Mouse (Mus musculus) hindbrain, postnatal 0 days (tissue): ENCODE measurements at regions not wholly inside any gene's neighbourhood (a gene's known extent, or its start where the extent isn't known, plus 50 kb on each side); places are given as distances from the start of the nearest gene placed in this dataset.

ENCODE experiments used
- ATAC-seq: fragments of 200-750 bp; cut with Nextera tagmentation; 2 replicates; pipeline ENCODE4 v1.8.0; 2017; ENCODE audit warnings: mild to moderate bottlenecking, moderate TSS enrichment, moderate library complexity
- DNase-seq: peaks from one replicate; pipeline ENCODE4 v3.0.0-alpha.2; 2015; ENCODE audit warnings: low spot score
- H3K27ac ChIP-seq: fragments of 300-500 bp; sonication (generic); 2 replicates; pipeline ENCODE4 v1.5.1; 2014; ENCODE audit warnings: mild to moderate bottlenecking
- H3K27me3 ChIP-seq: fragments of 300-500 bp; sonication (generic); 2 replicates; pipeline ENCODE4 v1.6.1; 2014; ENCODE audit warnings: low read length, mixed read lengths; ENCODE audit not compliant: insufficient read depth
- H3K36me3 ChIP-seq: fragments of 300-500 bp; sonication (generic); 2 replicates; pipeline ENCODE4 v1.6.1; 2014; ENCODE audit warnings: low read length, mixed read lengths; ENCODE audit not compliant: insufficient read depth
- H3K4me1 ChIP-seq: fragments of 300-500 bp; sonication (generic); 2 replicates; pipeline ENCODE4 v1.6.1; 2014; ENCODE audit warnings: antibody characterized with exemption, low read length, mixed read lengths; ENCODE audit not compliant: insufficient read depth
- H3K4me2 ChIP-seq: fragments of 300-500 bp; sonication (generic); 2 replicates; pipeline ENCODE4 v1.6.1; 2014; ENCODE audit warnings: low read depth, mild to moderate bottlenecking, low read length, moderate library complexity, mixed read lengths
- H3K4me3 ChIP-seq: fragments of 300-500 bp; sonication (generic); 2 replicates; pipeline ENCODE4 v1.5.1; 2014; ENCODE audit warnings: low read length
- H3K9ac ChIP-seq: fragments of 300-500 bp; sonication (generic); replicated peaks from 2 replicates; pipeline ENCODE4 v1.6.1; 2014; ENCODE audit warnings: mild to moderate bottlenecking, low read length, moderate library complexity, mixed read lengths
- H3K9me3 ChIP-seq: fragments of 300-500 bp; sonication (generic); 2 replicates; pipeline ENCODE4 v1.6.1; 2016; ENCODE audit warnings: low read length, mixed read lengths
- CTCF ChIP-seq: IDR thresholded peaks from 2 replicates; pipeline ENCODE4 v1.5.1; 2016; ENCODE audit warnings: antibody characterized with exemption, control low read depth, low read depth
- WGBS: fragments of 180-500 bp; shearing (Covaris S2); extraction: QIAGEN DNeasy Blood & Tissue Kit; methylation state at CpG from one replicate; pipeline ENCODE4 v1.1.7; 2014; 5-methylcytosine and 5-hydroxymethylcytosine counted together

DNA sequence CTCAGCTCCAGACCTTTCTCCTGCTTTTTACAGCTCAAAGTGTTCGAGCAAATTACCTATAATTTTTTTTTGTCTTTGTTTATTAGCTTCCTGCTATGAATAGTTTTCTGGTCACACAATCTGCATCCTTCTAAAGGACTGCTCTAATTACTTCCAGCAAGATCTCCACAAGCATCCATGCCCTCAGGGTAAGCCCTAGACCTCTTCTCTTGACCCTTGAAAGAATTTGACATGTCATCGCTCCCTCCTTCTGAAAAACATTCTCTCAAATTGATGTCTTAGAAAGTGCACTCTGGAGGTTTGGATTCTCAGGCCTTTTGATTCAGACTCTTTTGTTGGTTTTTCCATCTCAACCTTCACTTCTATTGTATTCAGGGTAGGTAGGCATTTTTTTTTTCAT, 148.7 kb downstream of the Gja1 start:
- 74% methylated on average over 2 of the region's 2 CpGs for WGBS
- Histone ChIP-seq H3K9ac (no peak overlapping the region), H3K4me2 (no peak overlapping the region), H3K4me3 (no peak overlapping the region), H3K27ac (no peak overlapping the region), H3K4me1 (no peaks in the 10 kb centered on the region), H3K9me3 (0 out of 2 replicates have a peak, but pooled peaks cover 3% of the 10 kb centered on the region), H3K27me3 (no peaks in the 10 kb centered on the region), H3K36me3 (no peaks in the 10 kb centered on the region)
- no peak for TF ChIP-seq CTCF
- no peak for DNase-seq
- no peak for ATAC-seq

- no peak overlapping the region for H3K4me2 ChIP-seq
- DNase-seq: no peak
- no peak overlapping the region for H3K9ac ChIP-seq
- WGBS: 52% methylated on average over 4 of the region's 4 CpGs
- H3K36me3 ChIP-seq: no peaks in the 10 kb centered on the region
- TF ChIP-seq CTCF: no peak
- no peaks in the 10 kb centered on the region for H3K4me1 ChIP-seq
- no peaks in the 10 kb centered on the region for H3K9me3 ChIP-seq
- no peak overlapping the region for H3K27ac ChIP-seq
- ATAC-seq: no peak
- no peak overlapping the region for H3K4me3 ChIP-seq
- no peaks in the 10 kb centered on the region for H3K27me3 ChIP-seq
These were observed 160.0 kb downstream of the Gja1 start for GRCm38 (mm10) chr10:56537091-56537490.

DNA sequence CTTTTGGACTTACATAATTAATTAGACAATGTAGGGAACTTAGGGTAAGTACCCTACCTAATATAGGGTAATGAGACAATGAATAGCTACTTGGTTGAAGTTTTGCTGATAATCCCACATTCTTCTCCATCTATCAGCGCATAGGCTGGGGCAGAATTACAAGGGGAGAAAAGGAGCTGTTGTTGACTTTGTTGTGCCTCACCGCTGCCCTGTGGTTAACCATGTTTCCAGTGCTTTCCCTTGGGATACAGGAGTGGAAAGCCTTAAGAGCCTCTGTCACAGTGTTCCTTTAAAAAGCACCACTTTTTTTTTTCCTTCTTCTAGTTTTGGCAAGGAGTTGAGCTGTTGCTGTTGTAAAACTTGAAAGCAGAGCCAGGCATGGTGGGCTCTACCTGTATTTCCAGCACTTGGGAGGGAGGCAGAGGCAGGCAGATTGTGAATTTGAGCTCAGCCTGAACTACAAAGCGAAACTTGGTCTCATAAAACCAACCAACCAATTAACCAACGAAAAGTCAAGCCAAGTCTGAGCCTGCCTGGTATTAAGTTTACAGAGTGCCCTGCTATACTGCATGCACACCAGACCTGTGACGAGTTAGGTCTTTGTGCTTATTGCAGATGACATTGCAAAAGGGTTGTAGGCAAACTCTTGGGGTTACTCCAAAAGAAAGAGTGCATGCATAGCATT, 162.8 kb downstream of the Gja1 start:
- H3K27me3 ChIP-seq: no peaks in the 10 kb centered on the region
- H3K4me3 ChIP-seq: no peak overlapping the region
- no peaks in the 10 kb centered on the region for H3K9me3 ChIP-seq
- no peak overlapping the region for H3K9ac ChIP-seq
- no peak for DNase-seq
- 91% methylated on average over 5 of the region's 5 CpGs for WGBS
- no peak overlapping the region for H3K27ac ChIP-seq
- no peaks in the 10 kb centered on the region for H3K36me3 ChIP-seq
- no peaks in the 10 kb centered on the region for H3K4me1 ChIP-seq
- TF ChIP-seq CTCF: no peak
- no peak for ATAC-seq
- H3K4me2 ChIP-seq: no peak overlapping the region

DNA sequence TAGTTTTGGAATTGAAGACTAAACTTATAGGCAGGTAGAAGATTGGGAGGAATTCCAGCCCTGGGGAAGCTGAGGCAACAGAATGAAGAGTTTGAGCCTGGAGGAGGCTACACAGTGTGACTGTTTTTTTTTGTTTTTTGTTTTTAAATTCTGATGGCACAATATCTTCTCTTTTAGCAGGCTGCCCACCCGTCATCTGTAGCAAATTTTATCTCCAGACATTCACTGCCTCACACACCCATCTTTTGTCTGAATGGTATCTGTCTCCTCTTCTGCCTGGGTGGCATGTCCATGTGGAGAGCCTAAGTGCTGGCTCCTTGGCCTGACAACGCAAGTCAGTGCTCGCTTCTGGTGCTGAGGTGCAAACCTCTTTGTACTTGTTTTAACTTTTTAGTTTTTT, 165.0 kb downstream of the Gja1 start:
- no peak overlapping the region for H3K27ac ChIP-seq
- no peaks in the 10 kb centered on the region for H3K9me3 ChIP-seq
- no peak overlapping the region for H3K4me3 ChIP-seq
- H3K36me3 ChIP-seq: no peaks in the 10 kb centered on the region
- DNase-seq (no peak), ATAC-seq (no peak)
- no peaks in the 10 kb centered on the region for H3K4me1 ChIP-seq
- H3K27me3 ChIP-seq: no peaks in the 10 kb centered on the region
- no peak for TF ChIP-seq CTCF
- WGBS: 76% methylated on average over 3 of the region's 3 CpGs
- H3K9ac ChIP-seq: no peak overlapping the region
- no peak overlapping the region for H3K4me2 ChIP-seq

DNA sequence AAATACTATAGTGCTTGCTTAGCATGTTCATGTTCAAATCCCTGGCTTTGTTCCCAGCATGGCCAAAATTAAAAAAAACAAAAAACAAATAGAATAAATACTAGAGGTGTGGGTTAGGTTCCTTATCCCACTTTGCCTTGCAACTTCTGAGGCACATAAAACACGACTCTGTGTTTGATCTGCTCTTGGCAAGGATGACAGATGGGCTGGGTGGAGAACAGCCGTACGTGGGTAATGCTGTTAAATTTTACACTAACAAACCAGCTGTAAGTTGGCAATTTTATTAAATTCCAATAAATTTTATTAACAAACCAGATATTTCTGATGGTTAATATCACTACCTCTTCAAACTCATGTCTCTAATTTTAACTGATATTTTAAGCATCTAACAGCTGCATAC, 168.9 kb downstream of the Gja1 start:
- no peaks in the 10 kb centered on the region for H3K27me3 ChIP-seq
- 68% methylated on average over 3 of the region's 3 CpGs for WGBS
- no peaks in the 10 kb centered on the region for H3K9me3 ChIP-seq
- ATAC-seq (no peak), DNase-seq (no peak)
- H3K4me1 ChIP-seq: no peaks in the 10 kb centered on the region
- H3K36me3 ChIP-seq: no peaks in the 10 kb centered on the region
- H3K4me2 ChIP-seq: no peak overlapping the region
- H3K9ac ChIP-seq: no peak overlapping the region
- H3K27ac ChIP-seq: no peak overlapping the region
- TF ChIP-seq CTCF: no peak
- H3K4me3 ChIP-seq: no peak overlapping the region

- DNase-seq (no peak), ATAC-seq (no peak)
- H3K27me3 ChIP-seq: no peaks in the 10 kb centered on the region
- TF ChIP-seq CTCF: no peak
- no peak overlapping the region for H3K4me2 ChIP-seq
- 77% methylated on average over 2 of the region's 2 CpGs for WGBS
- H3K4me1 ChIP-seq: no peaks in the 10 kb centered on the region
- no peak overlapping the region for H3K4me3 ChIP-seq
- H3K27ac ChIP-seq: no peak overlapping the region
- no peak overlapping the region for H3K9ac ChIP-seq
- no peaks in the 10 kb centered on the region for H3K9me3 ChIP-seq
- no peaks in the 10 kb centered on the region for H3K36me3 ChIP-seq
These were observed 169.7 kb downstream of the Gja1 start for GRCm38 (mm10) chr10:56546824-56547223.

GRCm38 (mm10) chr10:56547825-56548224, 170.7 kb downstream of the Gja1 start:
- H3K27ac ChIP-seq: no peak overlapping the region
- H3K27me3 ChIP-seq: no peaks in the 10 kb centered on the region
- H3K9me3 ChIP-seq: no peaks in the 10 kb centered on the region
- H3K36me3 ChIP-seq: no peaks in the 10 kb centered on the region
- 82% methylated on average over 3 of the region's 4 CpGs for whole genome bisulfite sequencing
- no peak for TF ChIP-seq CTCF
- H3K4me3 ChIP-seq: no peak overlapping the region
- DNase-seq (no peak), ATAC-seq (no peak)
- no peaks in the 10 kb centered on the region for H3K4me1 ChIP-seq
- H3K9ac ChIP-seq: no peak overlapping the region
- no peak overlapping the region for H3K4me2 ChIP-seq
